Mouse (Mus musculus): Measurements from ENCODE around the gene Fra10ac1.

DNA sequence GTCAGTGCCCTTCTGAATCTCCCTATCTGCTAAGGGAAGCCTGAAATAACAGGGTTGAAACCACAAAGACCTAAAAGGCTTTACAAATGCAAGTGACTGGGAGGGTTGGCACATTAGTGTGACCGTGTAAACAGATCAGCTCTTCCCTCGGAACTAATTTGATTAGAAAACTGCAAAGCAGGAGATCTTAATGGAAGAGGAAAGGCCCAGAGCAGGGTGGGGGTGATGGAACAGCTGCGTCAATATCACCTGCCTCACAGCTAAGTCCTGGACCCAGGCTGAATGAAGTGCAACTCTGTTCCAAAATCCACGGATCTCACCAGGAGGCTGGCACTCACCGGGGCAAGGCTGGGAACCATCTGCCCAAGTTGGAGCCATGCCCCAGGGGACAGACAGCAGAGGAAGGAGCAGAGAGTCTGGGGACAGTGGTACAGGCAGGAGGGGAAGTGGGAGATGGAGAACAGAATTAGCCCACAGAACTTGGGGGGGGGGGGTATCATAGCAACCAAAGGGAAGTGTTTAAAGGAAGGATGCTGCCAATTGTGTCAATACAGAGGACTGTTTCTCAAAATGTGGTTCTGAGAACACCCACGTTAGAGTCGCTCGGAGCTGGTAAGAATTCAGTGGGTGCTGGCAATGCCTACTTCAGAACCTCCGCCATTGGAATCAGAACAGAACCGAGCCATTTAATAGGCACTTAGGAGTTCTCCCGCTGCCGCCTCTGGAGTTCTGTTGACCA, 14.4 kb upstream of the Fra10ac1 start:
- no peak for TF ChIP-seq CTCF (IDR thresholded peaks at IDR 0.05; ENCODE audit: low read depth)
- no peak for TF ChIP-seq EP300 (optimal IDR thresholded peaks at IDR 0.05)

All from stomach, postnatal 0 days (tissue).